Mouse (Mus musculus) liver, adult 2 months (tissue): ENCODE data around the gene Rbm20.

Source experiments
- CTCF ChIP-seq: fragments of 200-500 bp; IDR thresholded peaks from 2 replicates; pipeline ENCODE4 v1.5.1; 2011; ENCODE audit warnings: low read depth, low read length, control low read depth
- POLR2A ChIP-seq: fragments of 200-500 bp; IDR thresholded peaks from 2 replicates; pipeline ENCODE4 v1.6.1; 2011; ENCODE audit warnings: low read length, control low read depth; ENCODE audit not compliant: insufficient read depth; ENCODE audit errors: extremely low read depth

DNA sequence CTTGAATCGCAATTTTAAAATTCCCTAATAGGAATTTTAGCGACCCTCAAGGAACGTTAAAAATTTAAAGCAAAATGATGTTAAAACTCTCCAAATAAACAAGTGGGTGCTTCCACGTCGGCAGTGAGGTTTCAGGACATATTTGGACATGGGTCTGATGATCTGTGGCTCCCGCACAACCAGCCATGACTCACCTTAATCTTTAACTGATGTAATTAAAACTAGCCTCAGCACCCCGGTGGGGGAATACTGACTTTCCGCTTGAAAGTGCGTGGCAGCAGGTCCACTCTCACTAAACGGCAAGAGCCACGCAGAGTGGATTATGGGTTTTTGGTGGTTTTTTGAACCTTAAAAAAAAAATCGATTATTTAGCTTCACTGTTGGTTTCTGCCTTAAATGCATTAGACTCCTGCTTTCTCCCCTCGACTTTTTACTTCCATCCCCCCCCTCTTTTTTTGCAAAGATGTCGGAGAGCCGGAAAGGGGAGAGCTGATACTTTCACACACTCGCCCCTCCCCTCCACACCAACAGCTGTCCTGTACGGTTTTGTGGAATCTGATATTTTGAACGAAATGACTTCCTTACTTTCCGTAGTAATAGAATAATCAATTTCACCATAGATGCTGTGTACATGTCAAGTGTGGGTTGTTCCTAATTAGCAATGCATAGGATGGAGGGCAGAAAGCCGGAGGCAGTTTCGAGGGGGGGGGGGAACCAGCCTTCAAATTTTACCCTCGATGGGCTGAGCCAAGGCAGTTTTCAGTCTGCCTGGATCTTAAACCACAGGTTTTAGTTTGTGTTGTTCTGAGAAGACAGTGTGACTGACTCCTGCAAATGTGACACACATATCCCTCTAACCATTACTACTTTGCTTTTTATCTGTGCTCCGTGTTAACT, 117.1 kb downstream of the Rbm20 start:
- TF ChIP-seq POLR2A (no peak), CTCF (no peak)
